Mouse (Mus musculus): ENCODE data around the gene Xylt1.

GRCm38 (mm10) chr7:117502415-117502814 lies 121.6 kb downstream of the Xylt1 start:
- TF ChIP-seq CTCF (IDR thresholded peaks at IDR 0.05; ENCODE audit: insufficient read depth, low read length) = no peak
- TF ChIP-seq POLR2A (IDR thresholded peaks at IDR 0.05; ENCODE audit: borderline replicate concordance, extremely low read depth, low read depth, low read length) = no peak
